Mouse (Mus musculus) spleen, adult 12 weeks (tissue): ENCODE measurements around the gene Bicra.

Source experiments
- DNase-seq: peaks from one replicate; pipeline ENCODE4 v3.0.0; 2022; ENCODE audit warnings: low spot score

The Bicra gene

GRCm38 (mm10) chr7:15945721-15946536 lies 101.8 kb downstream of the Bicra start, which contains the start of gene Nop53:
TSS of gene Nop53 (minus strand) at chr7:15946074.
- peak; percentile 90 for DNase-seq

DNA sequence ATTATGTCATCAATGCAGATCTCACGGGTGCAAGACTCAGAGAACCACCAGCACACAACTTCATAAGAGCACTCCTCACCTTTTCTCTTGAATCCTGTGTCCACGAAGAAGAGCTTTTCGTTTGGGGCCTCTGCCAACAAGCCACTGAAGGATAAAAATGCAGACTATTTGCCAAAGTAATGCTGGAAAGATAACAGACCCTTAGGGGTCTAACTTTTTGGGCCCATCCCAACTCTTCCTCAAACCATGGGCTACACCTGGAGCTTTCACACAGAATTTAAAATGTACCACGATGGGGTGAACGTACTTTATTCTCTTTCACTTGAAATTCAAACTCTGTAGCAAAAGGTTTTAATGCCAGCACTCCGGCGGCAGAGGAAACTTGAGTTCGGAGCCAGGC lies 102.5 kb downstream of the Bicra start:
- no peak for DNase-seq

DNA sequence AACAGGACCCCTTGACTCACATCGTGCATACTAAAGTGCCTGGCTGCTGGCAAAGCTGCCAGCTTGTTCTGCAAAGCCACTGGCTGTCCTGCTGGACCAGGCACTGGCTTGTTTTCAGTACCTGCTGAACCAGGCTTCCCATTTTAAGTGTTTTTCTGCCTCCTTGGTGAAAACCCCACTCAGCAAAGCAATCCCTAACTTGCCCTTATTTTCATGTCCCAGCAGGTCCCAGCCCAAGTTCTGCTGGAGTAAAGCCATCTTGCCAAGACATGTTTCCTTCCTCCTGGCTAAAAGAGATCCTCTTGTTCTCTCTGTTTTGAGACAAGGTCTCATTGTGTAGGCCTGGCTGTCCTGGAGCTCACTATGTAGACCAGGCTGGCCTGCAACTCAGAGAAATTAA lies 103.4 kb downstream of the Bicra start:
- no peak for DNase-seq

- DNase-seq, result no peak
Observed at GRCm38 (mm10) chr7:15938621-15939020, 109.1 kb downstream of the Bicra start.

DNA sequence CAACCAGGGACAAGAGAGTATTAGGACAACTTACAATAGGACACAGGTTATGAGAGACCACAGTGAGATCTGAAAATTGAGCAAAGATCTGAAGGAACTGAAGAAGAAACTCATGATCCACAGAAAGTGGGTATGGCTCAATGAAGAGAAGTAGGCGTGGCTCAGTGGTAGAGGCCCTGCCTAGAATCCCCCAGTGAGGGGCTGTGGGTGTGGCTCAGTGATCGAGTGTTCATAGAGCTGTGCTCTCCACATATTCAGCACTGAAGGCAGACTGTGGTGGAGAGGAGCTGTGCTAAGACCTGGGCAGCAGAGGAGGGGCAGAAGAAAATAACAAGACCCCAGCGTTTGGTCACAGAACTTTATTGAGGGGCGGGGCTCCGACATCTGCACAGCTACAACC lies 110.2 kb downstream of the Bicra start:
- no peak for DNase-seq

DNA sequence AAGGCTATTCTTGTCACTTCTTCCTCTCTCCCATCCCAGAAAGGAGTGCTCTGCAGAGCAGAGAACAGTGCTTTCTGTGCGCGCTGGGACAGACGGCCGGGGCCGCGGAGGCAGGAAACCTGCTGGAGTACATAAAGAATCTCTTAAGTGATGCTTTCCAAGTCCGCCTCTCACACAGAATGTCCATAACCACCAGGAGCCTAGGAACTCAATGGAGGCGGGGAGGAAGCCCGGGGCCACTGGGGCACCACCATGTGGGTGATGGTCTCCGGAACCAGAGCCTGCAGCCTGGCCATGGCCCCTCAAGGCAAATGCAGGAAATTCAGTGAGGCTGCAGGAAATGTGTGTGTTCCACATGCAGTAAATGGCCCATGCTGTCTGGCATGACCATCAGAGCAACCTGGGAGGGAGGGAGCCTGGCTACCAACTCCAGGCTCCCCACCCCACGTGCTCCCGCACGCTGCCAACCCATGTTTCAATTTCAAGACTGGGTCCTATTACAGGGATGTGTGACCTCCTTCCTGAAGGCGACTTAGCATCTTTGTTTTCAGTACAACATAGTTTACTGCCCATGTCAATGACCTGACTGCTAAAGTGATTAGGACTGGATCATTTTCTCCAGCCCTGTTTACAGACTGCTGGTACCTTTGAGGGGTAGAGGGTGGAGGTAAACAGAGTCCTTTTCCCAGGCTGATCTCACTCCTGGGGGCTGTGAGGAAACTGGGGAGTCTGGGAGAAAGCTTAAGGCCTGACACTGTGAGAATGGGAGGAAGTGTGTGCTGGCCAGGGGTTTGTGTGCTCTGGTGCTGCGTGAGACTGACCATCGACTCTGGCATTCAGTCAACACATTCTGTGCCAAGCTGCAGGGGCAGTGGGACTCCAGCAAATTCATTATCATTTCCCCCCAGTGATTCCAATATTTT lies 114.0 kb downstream of the Bicra start:
- no peak for DNase-seq

DNA sequence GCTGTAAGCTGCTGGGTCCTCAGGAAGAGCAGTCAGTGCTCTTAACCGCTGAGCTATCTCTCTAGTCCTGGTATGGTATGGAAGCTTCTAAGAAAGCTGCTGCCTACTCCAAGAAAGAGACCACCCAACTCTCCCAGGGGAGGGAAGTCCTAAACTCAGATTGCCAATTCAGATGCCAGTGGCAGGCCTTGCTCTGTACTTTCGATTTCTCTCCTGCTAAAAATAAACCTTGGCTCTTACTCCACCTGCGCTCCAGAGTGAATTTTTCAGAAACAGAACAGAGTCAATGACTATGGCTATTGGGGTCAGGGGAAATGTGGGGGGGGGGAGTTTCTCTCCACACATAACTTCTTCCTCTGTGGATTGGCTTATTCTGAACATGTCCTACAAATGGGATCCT lies 116.1 kb downstream of the Bicra start:
- DNase-seq, result no peak

- no peak for DNase-seq
Observed at GRCm38 (mm10) chr7:15930543-15930942, 117.2 kb downstream of the Bicra start.

DNA sequence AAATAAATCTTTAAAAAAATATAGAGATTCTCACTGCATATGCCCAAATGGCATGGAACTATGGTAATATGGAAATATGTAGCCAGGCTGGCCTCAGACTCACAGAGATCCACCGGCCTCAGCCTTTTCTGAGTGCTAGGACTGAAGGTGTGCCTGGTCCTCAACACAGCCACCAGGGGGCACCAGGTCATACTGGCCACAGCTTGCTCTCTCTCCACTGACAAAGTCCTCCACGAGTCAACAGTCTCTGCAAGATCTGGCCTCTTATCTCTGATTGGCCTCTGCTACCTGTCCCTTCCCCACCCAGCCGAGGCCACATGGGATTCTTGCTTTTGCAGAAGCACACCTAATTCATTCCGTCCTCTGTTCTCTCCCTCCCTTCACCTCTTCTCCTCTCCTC lies 117.8 kb downstream of the Bicra start:
- DNase-seq, result peak; percentile 49

- peak; percentile 85 for DNase-seq
Observed at GRCm38 (mm10) chr7:15922220-15922773, 125.4 kb downstream of the Bicra start, which contains the start of gene Selenow. TSS of gene Selenow (minus strand) at chr7:15922402.

DNA sequence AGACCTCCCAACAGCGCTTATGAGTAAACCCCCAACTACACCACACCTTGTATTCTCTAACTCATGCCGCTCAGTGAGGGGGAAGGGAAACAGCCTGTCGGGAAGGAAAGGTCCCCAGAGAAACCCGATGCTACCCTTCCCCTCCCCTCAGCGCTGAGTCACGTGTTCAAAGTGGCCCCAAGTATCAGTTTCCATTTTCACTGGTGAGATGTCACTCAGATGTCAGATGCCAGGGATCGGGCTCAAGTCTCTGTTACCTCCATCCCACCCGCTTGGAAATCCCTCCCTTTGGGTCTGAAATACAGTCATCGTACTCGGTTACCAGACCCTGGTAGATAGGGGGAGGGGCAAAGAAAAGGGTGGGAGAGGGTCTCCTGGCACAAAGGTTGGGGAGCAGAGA lies 125.9 kb downstream of the Bicra start:
- peak; percentile 32 for DNase-seq
